In genomic region chr11:120722067-120722630, GRCm38 (mm10) we compare ENCODE assay signal across 8 mouse cellular contexts. TPM values are rescaled to one million over a fixed set of nuclear protein-coding genes. Genes with fewer than 3 reads are reported as not detected.
A peak's percentile ranks its signal among the peaks of the same experiment; 100 is the strongest.
DNase-seq lines count a peak whose midpoint lies in the region; ATAC-seq and TF ChIP-seq lines count a peak whose summit lies in the region.

No protein-coding gene starts in this region.

- peak overlapping the region; percentile 58 for H3K4me3 ChIP-seq in heart, adult 2 months
- peak overlapping the region; percentile 42 for H3K4me3 ChIP-seq in thymus, adult 2 months (ENCODE audit: control insufficient read depth, insufficient read depth, low read length)
- H3K4me3 ChIP-seq in liver, embryonic 11.5 days (ENCODE audit: low read depth, low read length): peak overlapping the region; percentile 62

- H3K27ac ChIP-seq in heart, adult 2 months: no peak overlapping the region
- no peak overlapping the region for H3K27ac ChIP-seq in thymus, adult 2 months (ENCODE audit: control insufficient read depth, insufficient read depth, low read length)
- no peak overlapping the region for H3K27ac ChIP-seq in liver, embryonic 11.5 days (ENCODE audit: low read depth, low read length)

- H3K79me2 ChIP-seq in heart, adult 2 months (replicated peaks; ENCODE audit: control insufficient read depth, insufficient read depth, low read length): no peaks in the 10 kb centered on the region

- TF ChIP-seq EP300 in heart, adult 2 months (IDR thresholded peaks at IDR 0.05; ENCODE audit: insufficient read depth, low read depth, low read length): no peak

- TF ChIP-seq POLR2A in heart, adult 2 months (IDR thresholded peaks at IDR 0.05; ENCODE audit: insufficient read depth, low read depth, low read length): no peak
- no peak for TF ChIP-seq POLR2A in thymus, adult 2 months (IDR thresholded peaks at IDR 0.05; ENCODE audit: control insufficient read depth, extremely low read depth, insufficient read depth, low read length, poor library complexity)

- no peak for ATAC-seq in liver, embryonic 11.5 days (replicated peaks; ENCODE audit: low FRiP score)

- no peaks in the 10 kb centered on the region for H3K36me3 ChIP-seq in heart, adult 2 months (ENCODE audit: control insufficient read depth, insufficient read depth, low read length)
- no peaks in the 10 kb centered on the region for H3K36me3 ChIP-seq in thymus, adult 2 months (ENCODE audit: control insufficient read depth, insufficient read depth, low read length)
- peaks cover 11% of the 10 kb centered on the region for H3K36me3 ChIP-seq in liver, embryonic 11.5 days (ENCODE audit: control insufficient read depth, insufficient read depth, low read length)

- H3K27me3 ChIP-seq in heart, adult 2 months (ENCODE audit: control insufficient read depth, insufficient read depth, low read length): 0 out of 2 replicates have a peak, but pooled peaks cover 1% of the 10 kb centered on the region
- no peaks in the 10 kb centered on the region; the same call in 1 of the 2 replicates for H3K27me3 ChIP-seq in thymus, adult 2 months (ENCODE audit: control insufficient read depth, insufficient read depth, low read length)
- peaks cover 26% of the 10 kb centered on the region for H3K27me3 ChIP-seq in liver, embryonic 11.5 days (replicated peaks; ENCODE audit: control insufficient read depth, insufficient read depth, low read length)

- H3K4me1 ChIP-seq in heart, adult 2 months (ENCODE audit: control insufficient read depth, insufficient read depth, low read length): peaks cover 3% of the 10 kb centered on the region
- H3K4me1 ChIP-seq in thymus, adult 2 months (replicated peaks; ENCODE audit: control insufficient read depth, insufficient read depth, low read length): peaks cover 23% of the 10 kb centered on the region
- peaks cover 21% of the 10 kb centered on the region for H3K4me1 ChIP-seq in liver, embryonic 11.5 days (replicated peaks; ENCODE audit: control insufficient read depth, insufficient read depth, low read length)

- no peak for TF ChIP-seq CTCF in heart, adult 2 months (IDR thresholded peaks at IDR 0.05)
- TF ChIP-seq CTCF in thymus, adult 2 months (IDR thresholded peaks at IDR 0.05; ENCODE audit: borderline replicate concordance, control insufficient read depth, extremely low read depth, insufficient read depth, low read length, poor library complexity): no peak

- 22% methylated on average over 21 of the region's 21 CpGs for WGBS in heart, adult 2 months
- 22% methylated on average over 21 of the region's 21 CpGs for WGBS in thymus, adult 2 months
- 23% methylated on average over 21 of the region's 21 CpGs for WGBS in liver, embryonic 11.5 days

- no peaks in the 10 kb centered on the region for H3K9me3 ChIP-seq in liver, embryonic 11.5 days (ENCODE audit: control insufficient read depth, low read length)

- peak overlapping the region; percentile 99 for H3K4me2 ChIP-seq in liver, embryonic 11.5 days

- DNase-seq in heart, adult 2 months: no peak
- DNase-seq in heart, adult 8-10 months (ENCODE audit: low spot score): no peak
- no peak for DNase-seq in thymus, adult 2 months
- no peak for DNase-seq in thymus, postnatal 10 days (ENCODE audit: low spot score in 2 of 2)
- no peak for DNase-seq in liver, embryonic 11.5 days (ENCODE audit: low spot score)
- no peak for DNase-seq in natural killer cell, adult 2 months (ENCODE audit: low spot score in 2 of 2)
- no peak for DNase-seq in left cerebral cortex, adult 9 months (ENCODE audit: low spot score in 2 of 2)
- DNase-seq in gastrocnemius, adult 18-20 months (ENCODE audit: low spot score): no peak

- intact Hi-C loops in heart, adult 2 months (cut with DNase I): loop anchor here (10.0 kb wide), 1 partner anchor 323 kb away; no protein-coding TSS in a partner anchor

- H3K9ac ChIP-seq in heart, adult 2 months (ENCODE audit: low read depth, low read length): peak overlapping the region; percentile 81
- peak overlapping the region; percentile 57 for H3K9ac ChIP-seq in liver, embryonic 11.5 days (ENCODE audit: low read depth, low read length)

RNA-seq across cellular contexts. Expression of gene Rac3, which starts 0.9 kb away (rescaled TPM):
- under 1 TPM; 0.70 to 0.99 TPM for total RNA-seq in heart, adult 2 months (2021)
- 3.3 and 4.6 TPM in 2 replicates for polyA plus RNA-seq in heart, adult 2 months (2012; rRNA removed)
- 1 to 10 TPM in 2 of 4 experiments, under 1 TPM in 2; 0.69 to 2.0 (median 1.4) TPM for total RNA-seq in heart, adult 8-10 months (2022)
- polyA plus RNA-seq in thymus, adult 2 months (2012; rRNA removed): 22.8 and 26.3 TPM in 2 replicates
- polyA plus RNA-seq in liver, embryonic 11.5 days (2014; fragmentation: Nextera tagmentation; extraction: Ambion mirVana): 1.2 and 1.8 TPM in 2 replicates
- 1 to 10 TPM in 1 of 2 experiments, under 1 TPM in 1; 0.95 to 1.3 TPM for total RNA-seq in gastrocnemius, adult 18-20 months (2021)

RNA-seq across cellular contexts. Expression of gene Dcxr, which starts 4.9 kb away (rescaled TPM):
- total RNA-seq in heart, adult 2 months (2021): 10 to 100 TPM; 12.1 to 12.9 TPM
- polyA plus RNA-seq in heart, adult 2 months (2012; rRNA removed): 32.0 and 35.5 TPM in 2 replicates
- 10 to 100 TPM; 12.6 to 20.8 (median 16.1) TPM for total RNA-seq in heart, adult 8-10 months (2022)
- 78.4 and 126 TPM in 2 replicates for polyA plus RNA-seq in thymus, adult 2 months (2012; rRNA removed)
- polyA plus RNA-seq in liver, embryonic 11.5 days (2014; fragmentation: Nextera tagmentation; extraction: Ambion mirVana): 12.9 and 13.2 TPM in 2 replicates
- total RNA-seq in gastrocnemius, adult 18-20 months (2021): 1 to 10 TPM; 8.2 to 9.6 TPM

RNA-seq across cellular contexts. Expression of gene Lrrc45, which starts 8.4 kb away (rescaled TPM):
- 1 to 10 TPM; 4.2 to 4.5 TPM for total RNA-seq in heart, adult 2 months (2021)
- 12.5 and 12.7 TPM in 2 replicates for polyA plus RNA-seq in heart, adult 2 months (2012; rRNA removed)
- 1 to 10 TPM; 2.9 to 6.0 (median 4.6) TPM for total RNA-seq in heart, adult 8-10 months (2022)
- polyA plus RNA-seq in thymus, adult 2 months (2012; rRNA removed): 69.2 and 77.3 TPM in 2 replicates
- 34.2 and 38.3 TPM in 2 replicates for polyA plus RNA-seq in liver, embryonic 11.5 days (2014; fragmentation: Nextera tagmentation; extraction: Ambion mirVana)
- total RNA-seq in gastrocnemius, adult 18-20 months (2021): 1 to 10 TPM; 2.3 to 3.0 TPM

RNA-seq across cellular contexts. Expression of gene Cenpx, which starts 8.6 kb away (rescaled TPM):
- total RNA-seq in heart, adult 2 months (2021): 10 to 100 TPM; 26.4 to 34.2 TPM
- 51.4 and 53.0 TPM in 2 replicates for polyA plus RNA-seq in heart, adult 2 months (2012; rRNA removed)
- total RNA-seq in heart, adult 8-10 months (2022): 10 to 100 TPM; 33.2 to 42.8 (median 39.6) TPM
- 103 and 112 TPM in 2 replicates for polyA plus RNA-seq in thymus, adult 2 months (2012; rRNA removed)
- polyA plus RNA-seq in liver, embryonic 11.5 days (2014; fragmentation: Nextera tagmentation; extraction: Ambion mirVana): 178 and 192 TPM in 2 replicates
- 10 to 100 TPM; 24.2 to 32.0 TPM for total RNA-seq in gastrocnemius, adult 18-20 months (2021)

RNA-seq across cellular contexts. Expression of gene Cbr2, which starts 9.8 kb away (rescaled TPM):
- total RNA-seq in heart, adult 2 months (2021): 10 to 100 TPM; 17.7 to 19.4 TPM
- 42.3 and 379 TPM in 2 replicates for polyA plus RNA-seq in heart, adult 2 months (2012; rRNA removed)
- 10 to 100 TPM in 3 of 4 experiments, 1 to 10 TPM in 1; 9.3 to 24.0 (median 12.9) TPM for total RNA-seq in heart, adult 8-10 months (2022)
- 426 and 617 TPM in 2 replicates for polyA plus RNA-seq in thymus, adult 2 months (2012; rRNA removed)
- 0.22 and 0.32 TPM in 2 replicates for polyA plus RNA-seq in liver, embryonic 11.5 days (2014; fragmentation: Nextera tagmentation; extraction: Ambion mirVana)
- total RNA-seq in gastrocnemius, adult 18-20 months (2021): 10 to 100 TPM; 11.6 to 16.9 TPM
